Mouse (Mus musculus): ENCODE data around the gene Cdh8.

- no peak for TF ChIP-seq CTCF (IDR thresholded peaks at IDR 0.05; ENCODE audit: low read depth, low read length)
- no peak for TF ChIP-seq POLR2A (IDR thresholded peaks at IDR 0.05; ENCODE audit: extremely low read depth, insufficient read depth, low read length)
These were observed 22.4 kb downstream of the Cdh8 start for GRCm38 (mm10) chr8:99393908-99394307.
